Mouse (Mus musculus): ENCODE results near the gene Gm49405.
"Not testable (repeated sequence)": the region's sequence is repeated elsewhere in the genome, so short reads cannot be mapped to it uniquely, and the experiment has no call there.

Gm49405 gene

DNA sequence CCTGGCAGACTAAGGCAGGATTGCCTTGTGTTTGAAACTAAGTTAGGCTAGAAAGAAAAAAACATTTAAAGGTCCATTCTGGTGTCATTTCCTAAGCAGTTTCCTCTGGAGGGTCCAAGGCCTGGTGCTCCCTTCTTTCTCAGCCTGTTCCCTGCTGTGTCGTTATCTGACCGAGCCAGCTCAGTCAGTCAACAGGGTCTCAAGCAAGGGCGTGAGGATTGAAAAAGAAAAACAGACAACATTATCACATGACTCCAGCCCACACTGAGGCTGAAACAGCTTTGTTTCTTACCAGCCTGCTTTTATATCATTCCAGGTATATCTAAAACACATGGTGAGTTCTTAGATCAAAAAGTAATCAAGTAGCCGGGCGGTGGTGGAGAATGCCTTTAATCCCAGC, 15.2 kb downstream of the Gm49405 start:
- no peak for DNase-seq

DNA sequence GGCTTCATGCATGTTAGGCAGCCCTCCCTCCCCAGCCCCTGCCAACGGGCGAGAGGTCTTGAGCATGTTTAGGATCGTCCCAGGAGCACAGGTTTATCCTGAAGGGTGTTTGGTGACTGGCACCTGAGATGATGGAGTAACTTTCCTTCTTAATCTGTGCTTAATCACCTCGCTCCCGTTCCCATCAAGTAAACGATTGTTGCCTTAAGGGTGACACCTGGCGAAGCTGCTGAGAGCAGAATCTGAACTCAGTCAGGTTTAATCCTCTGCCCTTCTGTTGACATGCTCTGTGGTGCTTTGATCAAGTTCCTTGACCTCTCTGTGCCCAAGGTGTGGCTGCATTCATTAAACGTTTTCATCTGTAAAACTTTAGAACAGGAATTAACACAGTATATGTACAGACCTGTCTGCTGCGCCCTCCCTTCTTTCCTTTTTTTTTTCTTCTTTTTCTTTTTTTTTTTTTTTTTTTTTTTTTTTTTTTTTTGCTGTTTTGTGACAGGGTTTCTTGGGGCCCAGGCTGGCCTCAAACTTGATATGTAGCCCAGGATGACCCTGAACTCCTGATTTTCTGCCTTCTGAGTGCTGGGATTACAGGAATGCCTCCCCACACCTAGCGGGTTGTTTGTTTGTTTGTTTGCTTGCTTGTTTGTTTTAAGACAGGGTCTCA, 17.6 kb downstream of the Gm49405 start:
- no peak for DNase-seq

DNA sequence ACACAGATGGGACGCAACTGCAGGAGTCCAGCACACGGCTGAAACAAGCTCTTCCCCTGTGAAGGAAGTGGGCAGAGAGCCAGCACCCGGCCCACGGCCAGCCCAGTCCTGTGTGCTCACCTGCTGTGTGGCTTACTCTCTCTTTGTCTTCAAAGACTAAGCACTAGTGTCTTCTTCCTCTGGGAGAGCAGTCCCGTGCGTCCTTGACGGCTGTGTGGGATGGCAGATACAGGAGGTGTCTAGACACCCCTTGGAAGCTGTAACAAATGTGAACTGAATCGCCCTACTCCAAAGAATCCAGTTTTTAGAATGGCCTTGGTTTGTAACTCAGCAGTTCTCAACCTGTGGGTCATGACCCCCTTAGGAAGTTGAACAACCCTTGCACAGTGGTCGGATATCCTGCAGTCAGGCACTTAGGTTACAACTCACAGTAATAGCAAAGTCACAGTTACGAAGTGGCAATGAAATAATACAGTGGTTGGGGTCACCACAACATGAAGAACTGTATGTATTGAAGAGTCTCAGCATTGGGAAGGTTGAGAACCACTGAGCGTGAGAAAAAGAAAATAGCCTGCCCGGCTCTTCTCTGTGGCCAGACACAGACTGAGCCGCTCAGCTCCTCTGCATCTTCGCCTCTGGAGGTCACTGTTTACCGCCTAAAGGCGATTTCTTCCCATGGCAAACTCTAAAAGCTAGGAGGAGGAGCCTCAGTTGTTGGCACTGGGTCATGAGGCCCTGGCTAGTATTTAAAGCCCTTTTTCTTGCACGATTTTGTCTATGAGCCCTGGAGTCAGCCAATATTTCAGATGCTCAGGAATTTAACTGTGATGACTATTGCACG, 18.5 kb downstream of the Gm49405 start:
- DNase-seq: peak; percentile 55 to 56

DNA sequence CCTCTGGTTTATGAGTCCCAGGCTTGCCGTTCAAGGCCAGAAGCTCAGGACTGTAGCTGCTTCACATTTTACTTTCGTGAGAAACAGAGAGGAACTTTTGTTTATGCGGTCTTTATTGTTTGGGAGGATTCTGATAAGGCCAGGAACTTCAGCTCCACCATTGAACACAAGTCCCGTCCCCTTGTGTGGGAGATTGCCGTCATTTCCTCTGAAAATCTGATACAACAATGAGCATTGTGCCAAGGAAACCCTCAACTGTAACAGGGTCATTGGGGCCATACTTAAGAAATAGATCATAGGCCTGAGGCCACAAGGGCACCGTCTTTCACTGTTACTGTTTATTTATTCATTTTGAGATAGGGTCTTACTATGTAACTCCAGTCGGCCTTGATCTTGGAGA, 22.8 kb downstream of the Gm49405 start:
- no peak for DNase-seq

DNA sequence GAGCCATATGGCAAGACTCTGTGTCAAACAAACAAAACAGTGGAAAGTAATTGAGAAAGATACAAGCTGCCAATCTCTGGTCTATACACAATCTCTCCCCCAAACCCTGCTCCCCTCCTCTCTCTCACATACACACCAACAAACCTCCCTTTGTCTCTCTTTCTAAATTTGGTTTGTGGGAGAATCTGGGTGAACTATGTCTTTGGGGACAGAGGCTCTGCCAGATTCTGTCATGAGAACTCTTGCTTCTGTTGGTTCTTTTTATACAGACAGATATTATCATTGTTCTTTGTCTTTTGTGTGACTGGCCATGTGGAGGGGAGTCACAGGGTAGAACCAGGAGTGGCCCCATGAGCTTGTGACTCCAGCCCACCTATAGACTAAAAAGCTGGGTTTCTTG, 27.1 kb downstream of the Gm49405 start:
- no peak for DNase-seq

DNA sequence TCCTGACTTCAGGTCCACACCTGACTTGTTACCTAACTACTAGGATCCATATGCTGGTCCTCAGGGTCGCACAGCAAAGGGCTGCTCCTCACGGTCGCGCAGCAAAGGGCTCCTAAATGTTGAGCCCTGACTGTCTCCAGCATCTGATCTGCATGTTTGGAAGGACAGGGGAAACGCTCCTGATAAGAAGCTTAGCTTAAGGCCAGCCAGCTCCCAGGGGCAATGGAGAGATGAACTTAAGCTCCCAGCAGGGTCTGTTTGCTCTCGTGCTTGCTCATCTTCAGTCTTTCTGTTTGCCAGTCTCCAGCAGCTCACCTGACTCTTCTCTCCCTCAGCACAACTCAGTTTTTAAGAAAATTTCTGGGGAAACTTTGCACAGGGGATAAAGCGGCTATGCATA, 32.2 kb downstream of the Gm49405 start:
- DNase-seq: no peak

DNA sequence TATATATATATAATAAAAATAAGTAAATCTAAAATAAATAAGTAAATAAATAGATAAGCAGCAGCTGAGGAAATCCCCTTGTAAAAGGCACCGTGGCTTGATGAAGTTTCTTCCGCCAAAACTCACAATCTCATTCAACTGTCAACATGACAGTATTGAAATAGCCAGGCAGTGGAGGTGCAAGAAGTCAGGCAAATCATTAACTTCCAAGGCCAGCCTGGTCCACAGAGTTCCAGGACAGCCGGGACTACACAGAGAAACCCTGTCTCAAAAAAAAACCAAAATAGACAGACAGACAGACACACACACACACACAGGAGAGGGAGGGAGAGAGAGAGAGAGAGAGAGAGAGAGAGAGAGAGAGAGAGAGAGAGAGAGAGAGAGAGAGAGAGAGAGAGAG, 32.9 kb downstream of the Gm49405 start:
- no peak for DNase-seq

DNA sequence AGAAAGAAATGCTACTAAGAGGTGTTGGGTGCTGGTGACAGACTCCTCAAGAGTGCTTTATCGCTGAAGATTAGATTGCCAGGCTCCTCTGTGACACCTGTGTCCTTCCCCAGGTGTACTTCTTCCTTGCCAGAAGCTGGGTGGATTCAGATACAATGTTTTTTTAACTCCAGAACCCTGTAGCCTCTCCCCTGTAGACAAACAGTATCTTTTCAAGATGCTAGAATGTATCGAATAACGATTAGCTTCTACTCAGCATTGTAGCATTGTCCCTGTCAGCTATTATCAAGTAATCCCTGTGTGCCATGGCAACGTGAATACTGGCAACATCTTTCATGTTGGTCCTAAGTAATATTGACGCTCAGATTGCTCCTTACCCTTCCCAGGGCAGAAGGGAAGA, 33.3 kb downstream of the Gm49405 start:
- DNase-seq: no peak

DNA sequence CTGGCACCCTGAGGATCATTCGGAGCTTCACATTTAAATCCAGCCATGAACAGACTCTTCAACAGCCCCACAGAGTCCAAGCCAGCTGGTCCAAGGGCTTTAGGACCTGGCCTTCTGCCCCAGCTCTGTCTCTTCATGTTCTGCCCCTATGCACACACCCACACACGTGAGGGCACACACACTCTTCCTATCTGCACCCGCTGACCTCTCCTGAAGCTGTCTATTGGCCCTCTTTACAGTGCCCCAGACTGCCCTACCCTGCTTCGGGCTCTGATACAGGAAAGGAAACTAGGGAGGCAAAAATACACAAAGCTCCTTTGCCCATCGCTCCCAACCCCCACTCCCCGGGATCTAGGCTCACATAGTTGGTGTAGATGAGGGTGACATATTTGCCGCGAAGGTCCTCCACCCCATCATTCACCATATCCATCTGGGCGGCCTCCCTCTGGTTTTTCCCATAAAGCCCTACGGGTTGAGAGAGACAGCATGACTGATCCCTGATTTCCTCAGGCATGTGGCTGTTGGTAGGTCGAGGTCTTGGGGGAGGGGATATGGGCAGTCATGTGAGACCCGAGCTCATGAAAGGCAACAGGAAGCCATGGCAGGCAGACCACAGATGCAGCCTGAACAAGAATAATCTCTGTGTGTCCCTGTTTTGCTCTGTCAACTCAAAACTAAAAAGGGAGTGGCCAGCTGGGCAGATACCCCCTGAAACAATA, 36.1 kb downstream of the Gm49405 start:
- DNase-seq: no peak

DNA sequence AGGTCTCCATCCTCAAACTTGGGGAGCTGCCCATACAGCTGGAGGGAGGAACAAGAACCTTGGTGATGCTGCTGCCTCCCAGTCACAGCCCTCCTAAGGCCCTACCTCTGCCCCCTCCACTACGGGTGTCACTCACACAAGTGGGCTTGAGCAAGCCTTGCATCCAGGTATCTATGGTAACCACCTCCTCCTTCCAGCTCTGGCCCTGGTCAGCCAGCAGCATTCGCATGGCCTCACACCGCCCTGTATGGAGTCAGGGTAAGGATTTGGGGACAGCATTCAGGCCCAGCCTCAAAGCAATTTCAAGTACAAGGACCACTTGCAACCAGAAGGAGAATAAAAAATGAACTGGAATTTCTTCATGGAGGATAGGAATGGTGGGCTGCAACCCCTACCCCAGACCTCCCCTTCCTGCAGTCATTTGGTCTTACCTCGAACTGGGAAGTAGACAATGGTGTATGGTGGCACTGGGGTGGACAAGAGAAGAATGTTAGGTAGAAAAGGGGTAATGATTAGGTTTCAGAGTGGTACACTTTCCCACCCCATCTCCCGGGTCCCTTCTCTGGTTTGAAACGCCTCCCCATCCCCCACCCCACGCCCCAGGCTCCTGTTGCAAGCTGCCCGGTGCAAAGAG, 36.8 kb downstream of the Gm49405 start:
- DNase-seq: not testable (repeated sequence)

DNA sequence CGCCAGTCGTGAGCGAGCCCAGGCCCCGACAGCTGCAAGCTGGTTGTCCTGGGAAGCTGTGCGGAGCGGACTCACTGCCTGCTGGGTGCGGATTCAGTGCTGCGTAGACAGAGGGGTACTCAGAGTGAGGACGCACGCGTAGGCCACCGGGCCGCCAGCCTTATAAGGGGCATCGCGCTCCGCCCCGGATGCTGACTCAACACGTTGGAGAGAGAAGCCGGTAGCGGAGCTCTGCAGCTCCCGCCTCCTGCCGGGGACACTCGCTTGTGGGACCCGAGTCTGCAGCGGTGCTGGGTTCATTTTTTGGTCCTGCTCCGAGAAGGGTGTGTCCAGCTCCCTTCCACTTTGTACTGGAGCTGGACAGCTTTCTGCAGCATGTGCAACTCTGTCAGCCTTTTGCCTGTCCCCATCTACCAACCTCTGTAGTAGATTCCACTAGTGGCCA, 37.4 kb downstream of the Gm49405 start, which contains the start of gene Gstp1:
Gene Gstp1, minus strand, starts transcription at position 198 of the 445 bp plus-strand sequence.
- peak; percentile 87 to 90 for DNase-seq

DNA sequence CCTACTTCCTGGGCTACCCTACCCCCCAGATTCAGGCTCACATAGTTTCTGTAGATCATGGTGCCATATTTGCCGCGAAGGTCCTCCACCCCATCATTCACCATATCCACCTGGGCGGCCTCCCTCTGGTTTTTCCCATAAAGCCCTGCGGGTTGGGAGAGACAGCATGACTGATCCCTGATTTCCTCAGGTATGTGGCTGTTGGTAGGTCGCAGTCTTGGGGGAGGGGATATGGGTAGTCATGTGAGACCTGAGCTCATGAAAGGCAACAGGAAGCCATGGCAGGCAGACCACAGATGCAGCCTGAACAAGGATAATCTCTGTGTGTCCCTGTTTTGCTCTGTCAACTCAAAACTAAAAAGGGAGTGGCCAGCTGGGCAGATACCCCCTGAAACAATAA, 40.5 kb downstream of the Gm49405 start:
- DNase-seq: not testable (repeated sequence)

DNA sequence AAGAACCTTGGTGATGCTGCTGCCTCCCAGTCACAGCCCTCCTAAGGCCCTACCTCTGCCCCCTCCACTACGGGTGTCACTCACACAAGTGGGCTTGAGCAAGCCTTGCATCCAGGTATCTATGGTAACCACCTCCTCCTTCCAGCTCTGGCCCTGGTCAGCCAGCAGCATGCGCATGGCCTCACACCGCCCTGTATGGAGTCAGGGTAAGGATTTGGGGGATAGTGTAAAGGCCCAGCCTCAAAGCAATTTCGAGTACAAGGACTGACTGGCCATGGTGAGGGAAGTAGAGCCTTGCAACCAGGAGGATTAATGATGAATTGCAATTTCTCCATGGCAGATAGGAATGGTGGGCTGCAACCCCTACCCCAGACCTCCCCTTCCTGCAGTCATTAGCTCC, 41.1 kb downstream of the Gm49405 start:
- DNase-seq: not testable (repeated sequence)

DNA sequence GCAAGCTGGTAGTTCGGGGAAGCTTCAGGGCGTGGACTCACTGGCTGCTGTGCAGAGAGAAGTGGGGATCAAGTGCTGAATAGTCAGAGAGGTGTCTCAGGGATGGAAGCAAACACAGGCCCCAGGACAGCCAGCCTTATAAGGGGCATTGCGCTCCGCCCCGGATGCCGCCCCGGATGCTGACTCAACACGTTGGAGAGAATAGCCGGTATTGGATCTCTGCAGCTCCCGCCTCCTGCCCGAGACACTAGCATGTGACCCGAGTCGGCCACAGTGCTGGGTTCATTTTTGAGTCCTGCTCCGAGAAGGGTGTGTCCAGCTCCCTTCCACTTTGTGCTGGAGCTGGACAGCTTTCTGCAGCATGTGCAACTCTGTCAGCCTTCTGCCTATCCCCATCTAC, 41.7 kb downstream of the Gm49405 start:
- no peak for DNase-seq

DNA sequence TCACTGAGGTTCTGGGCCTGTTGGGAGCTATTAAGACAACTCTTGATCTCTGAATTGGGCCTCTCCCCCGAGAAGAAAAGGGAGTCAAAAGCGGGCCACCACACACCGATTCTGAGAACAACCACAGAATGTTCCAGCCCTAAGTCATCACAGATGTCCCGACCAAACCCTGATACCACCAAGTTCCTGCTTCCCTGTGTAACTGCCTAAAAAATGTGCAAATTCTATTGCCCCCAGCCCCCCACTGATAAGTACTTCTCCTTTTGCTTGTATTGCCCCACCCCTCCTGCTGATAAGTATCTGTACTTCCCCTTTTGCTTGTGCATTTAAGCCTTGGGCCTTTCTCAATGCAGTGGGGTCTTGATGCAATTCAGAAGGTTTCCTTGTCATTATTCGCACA, 43.7 kb downstream of the Gm49405 start:
- not testable (repeated sequence) for DNase-seq

DNA sequence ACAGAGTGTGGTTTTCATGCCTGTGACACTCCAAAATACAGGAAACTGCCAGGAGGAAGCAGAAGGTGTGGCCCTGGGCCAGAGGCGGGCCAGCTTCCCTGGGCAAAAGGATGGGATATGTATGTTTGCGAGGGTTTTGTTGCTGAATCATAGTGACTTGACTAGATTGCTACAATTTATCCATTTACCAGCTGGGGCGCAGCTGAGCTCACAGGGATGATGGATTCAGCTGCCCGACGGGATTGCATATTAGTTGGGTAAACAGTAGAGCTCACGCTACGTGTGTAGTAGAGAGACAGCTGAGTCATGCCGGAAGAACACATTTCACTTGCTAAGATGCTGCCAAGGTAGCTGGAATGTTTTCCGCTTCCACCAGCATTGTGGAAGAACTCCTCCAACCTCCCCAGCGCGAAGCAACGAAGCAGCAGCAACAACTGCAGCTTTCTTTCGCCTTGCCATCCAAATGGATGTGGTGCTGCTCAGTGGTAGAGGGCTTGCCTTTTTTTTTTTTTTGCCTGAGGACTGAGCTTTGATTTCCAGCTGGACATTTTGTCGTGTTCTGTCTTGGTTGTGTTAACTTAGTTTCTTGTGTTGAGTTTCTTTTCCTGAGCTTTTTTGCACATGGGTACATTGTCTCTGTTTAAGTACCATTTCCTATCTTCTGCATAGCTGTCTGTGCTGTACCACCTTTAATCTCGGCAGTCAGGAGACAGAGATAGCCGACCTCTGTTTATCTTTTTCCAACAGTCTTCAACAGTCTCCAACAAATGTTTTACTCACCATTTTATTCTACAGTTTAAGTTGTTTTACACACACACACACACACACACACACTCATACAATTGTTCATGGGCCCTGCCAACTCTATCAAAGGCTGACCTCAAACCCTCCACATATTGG, 45.8 kb downstream of the Gm49405 start, which contains the start of gene Gstp2:
Gene Gstp2, minus strand, starts transcription at position 58 of the 900 bp plus-strand sequence.
- no peak for DNase-seq

DNA sequence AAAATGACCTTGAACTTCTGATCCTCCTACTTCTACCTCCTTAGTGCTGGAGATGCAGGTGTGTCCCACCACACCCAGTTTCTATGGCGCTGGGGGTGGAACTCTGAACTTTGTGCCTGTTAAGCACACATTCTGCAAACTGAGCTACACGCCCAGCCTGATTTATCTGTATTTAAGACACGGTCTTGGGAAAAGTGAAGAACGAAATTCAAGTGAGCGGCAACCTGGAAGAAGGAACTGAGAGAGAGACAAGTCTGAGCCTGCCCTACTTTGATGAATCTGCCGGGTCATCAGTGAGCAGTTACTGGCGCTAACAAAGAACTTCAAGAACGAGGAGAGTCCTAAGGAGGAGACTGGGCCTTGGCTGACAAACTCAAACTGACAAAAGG, 46.4 kb downstream of the Gm49405 start:
- no peak for DNase-seq

DNA sequence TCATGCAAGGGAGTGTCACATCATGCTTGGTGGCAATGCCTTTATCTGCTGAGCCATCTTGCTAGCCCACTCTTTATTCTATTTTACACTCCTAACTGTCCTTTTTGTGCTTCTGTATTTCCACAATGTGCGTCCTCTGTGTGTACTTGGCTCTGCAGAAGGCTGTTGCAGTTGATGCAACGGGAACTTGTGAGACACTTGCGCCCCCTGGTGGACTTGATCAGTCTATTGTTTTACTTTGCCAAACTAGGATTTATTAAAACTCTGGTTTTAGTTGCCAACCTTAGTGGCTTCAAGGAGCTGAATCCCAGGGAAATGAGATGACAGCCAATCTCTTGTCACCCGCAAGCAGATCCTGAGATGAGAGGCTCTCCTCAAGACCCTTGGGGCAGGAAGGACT, 47.4 kb downstream of the Gm49405 start:
- DNase-seq: peak; percentile 69 to 78

DNA sequence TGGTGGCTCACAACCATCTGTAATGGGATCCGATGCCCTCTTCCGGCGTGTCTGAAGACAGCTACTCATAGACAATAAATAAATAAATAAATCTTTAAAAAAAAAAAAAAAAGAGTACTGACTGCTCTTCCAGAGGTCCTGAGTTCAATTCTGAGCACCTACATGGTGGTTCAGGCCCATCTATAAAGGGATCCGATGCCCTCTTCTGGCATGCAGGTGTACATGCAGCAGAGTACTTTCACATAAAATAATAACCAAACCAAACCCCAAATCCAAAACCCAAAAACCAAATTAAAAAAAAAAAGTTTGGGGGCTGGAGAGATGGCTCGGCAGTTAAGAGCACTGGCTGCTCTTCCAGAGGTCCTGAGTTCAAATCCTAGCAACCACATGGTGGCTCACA, 48.6 kb downstream of the Gm49405 start:
- DNase-seq: not testable (repeated sequence)

DNA sequence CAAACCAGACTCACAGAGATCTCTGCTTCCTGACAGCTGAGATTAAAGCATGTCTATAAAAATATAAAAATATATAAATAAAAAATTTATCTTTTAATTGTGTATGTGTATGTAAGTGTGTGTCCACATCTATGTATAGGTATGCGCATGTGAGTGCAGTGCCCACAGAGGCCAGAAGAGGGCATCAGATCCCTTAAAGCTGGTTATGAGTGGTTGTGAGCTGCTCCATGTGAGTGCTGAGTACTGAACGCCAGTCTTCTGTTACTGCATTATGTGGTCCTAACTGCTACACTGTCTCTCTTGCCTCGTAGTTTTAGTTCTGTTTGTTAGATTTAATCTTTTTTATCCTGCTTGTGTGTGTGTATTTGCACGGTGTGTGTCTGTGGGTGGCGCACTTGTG, 50.6 kb downstream of the Gm49405 start:
- no peak for DNase-seq

DNA sequence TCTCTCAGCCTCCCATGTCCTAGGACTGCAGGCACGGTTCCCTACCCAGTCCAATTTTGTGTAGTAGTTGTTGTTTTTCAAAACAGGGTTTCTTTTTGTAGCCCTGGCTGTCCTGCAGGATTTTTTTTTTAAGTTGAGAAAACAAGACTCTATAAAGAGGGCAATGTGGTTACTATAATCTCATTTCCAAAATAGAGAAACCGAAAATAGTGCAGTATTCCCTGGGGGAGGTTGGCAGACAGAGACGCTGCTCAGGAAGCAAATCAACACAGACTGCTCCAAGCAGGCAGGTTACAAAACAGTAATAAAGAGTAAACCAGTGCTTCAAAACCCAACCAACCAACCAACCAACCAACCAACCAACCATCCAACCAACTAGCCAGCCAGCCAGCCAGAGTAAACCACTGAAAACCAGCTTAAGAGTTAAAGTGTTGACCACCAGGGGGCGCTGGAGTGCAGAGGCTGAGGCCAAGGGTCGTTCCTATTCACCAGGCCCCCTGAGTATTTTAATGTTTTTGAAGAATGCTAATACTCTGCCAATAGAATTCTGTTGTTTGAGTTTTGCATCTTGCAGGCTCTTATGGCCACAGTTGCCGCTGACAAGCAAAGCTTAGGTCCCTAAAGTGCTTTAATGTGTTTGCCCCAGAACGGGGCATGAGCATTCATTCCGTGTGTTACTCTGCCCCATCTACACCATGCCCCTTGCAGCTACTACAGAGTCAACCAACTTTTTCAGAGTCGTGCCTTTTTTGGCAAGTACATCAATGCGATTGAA, 51.5 kb downstream of the Gm49405 start:
- DNase-seq: peak; percentile 68 to 76

Measured in thymus, postnatal 36 days (tissue).